Mouse (Mus musculus) liver, embryonic 12.5 days (tissue): Measurements from ENCODE around the gene Irf2bpl. TPM values are rescaled to one million over a fixed set of nuclear protein-coding genes. Genes with fewer than 3 reads are reported as not detected.

Experiments used
- ATAC-seq: fragments of 200-750 bp; cut with Nextera tagmentation; 2 replicates; pipeline ENCODE4 v1.8.0; 2017; ENCODE audit warnings: moderate number of reproducible peaks, mild to moderate bottlenecking, moderate library complexity
- H3K27ac ChIP-seq: fragments of 300-500 bp; sonication (generic); 2 replicates; pipeline ENCODE4 v1.5.1; 2016; ENCODE audit warnings: mild to moderate bottlenecking
- H3K27me3 ChIP-seq: fragments of 300-500 bp; sonication (generic); replicated peaks from 2 replicates; pipeline ENCODE4 v1.6.1; 2016; ENCODE audit warnings: mild to moderate bottlenecking, moderate library complexity
- H3K36me3 ChIP-seq: fragments of 300-500 bp; sonication (generic); 2 replicates; pipeline ENCODE4 v1.6.1; 2016; ENCODE audit warnings: mild to moderate bottlenecking, moderate library complexity
- H3K4me1 ChIP-seq: fragments of 300-500 bp; sonication (generic); 2 replicates; pipeline ENCODE4 v1.6.1; 2016
- H3K4me2 ChIP-seq: fragments of 300-500 bp; sonication (generic); 2 replicates; pipeline ENCODE4 v1.6.1; 2016; ENCODE audit warnings: mild to moderate bottlenecking, moderate library complexity
- H3K4me3 ChIP-seq: fragments of 300-500 bp; sonication (generic); 2 replicates; pipeline ENCODE4 v1.5.1; 2016; ENCODE audit warnings: mild to moderate bottlenecking, moderate library complexity
- H3K9ac ChIP-seq: fragments of 300-500 bp; sonication (generic); 2 replicates; pipeline ENCODE4 v1.6.1; 2016; ENCODE audit warnings: mild to moderate bottlenecking, moderate library complexity
- H3K9me3 ChIP-seq: fragments of 300-500 bp; sonication (generic); replicated peaks from 2 replicates; pipeline ENCODE4 v1.6.1; 2016; ENCODE audit warnings: mild to moderate bottlenecking, moderate library complexity
- WGBS: fragments of 180-500 bp; shearing (Covaris S2); methylation state at CpG from one replicate; pipeline ENCODE4 v1.1.7; 2016; ENCODE audit not compliant: insufficient replicate concordance; 5-methylcytosine and 5-hydroxymethylcytosine counted together
- polyA plus RNA-seq: library from polyadenylated mRNA; unstranded; fragments of >200 nt; fragmentation: Nextera tagmentation; extraction: Ambion mirVana; gene quantifications from 2 replicates; pipeline ENCODE4 v1.2.1, GENCODE M21; 2016

The Irf2bpl gene
- 6.7 and 7.7 TPM in 2 replicates for polyA plus RNA-seq

- ATAC-seq = peak; percentile 74
- no peaks in the 10 kb centered on the region for H3K9me3 ChIP-seq
- H3K27ac ChIP-seq = peak within 1 kb of the TSS; percentile 86
- H3K36me3 ChIP-seq = no peaks in the 10 kb centered on the region
- H3K4me3 ChIP-seq = peak within 1 kb of the TSS; percentile 61
- H3K27me3 ChIP-seq = peaks cover 96% of the 10 kb centered on the region
- peaks cover 62% of the 10 kb centered on the region for H3K4me1 ChIP-seq
- H3K9ac ChIP-seq = peak within 1 kb of the TSS; percentile 65
- WGBS = under 1% methylated on average over 80 of the region's 82 CpGs
- H3K4me2 ChIP-seq = peak within 1 kb of the TSS; percentile 74
These were observed at the start of gene Irf2bpl for GRCm38 (mm10) chr12:86884197-86885058. Gene Irf2bpl, minus strand, starts transcription at chr12:86884798.

DNA sequence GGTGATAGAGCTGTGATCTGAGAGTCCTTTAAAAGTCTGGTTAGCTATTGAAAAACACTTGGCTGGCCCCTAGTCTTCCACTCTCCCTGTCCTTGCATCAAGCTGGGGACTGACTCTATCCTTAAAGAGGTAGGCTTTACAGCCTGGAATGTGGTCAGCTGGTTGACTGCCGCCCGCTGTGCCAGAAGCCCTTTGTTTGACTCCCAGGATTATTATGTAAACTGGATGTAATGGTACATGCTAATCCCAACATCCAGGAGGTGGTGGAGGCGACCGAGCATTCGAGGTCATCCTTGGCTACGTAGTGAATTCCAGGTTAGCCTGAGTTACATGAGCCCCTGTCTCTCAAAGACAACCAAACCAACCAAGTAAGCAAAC, 48.0 kb upstream of the Irf2bpl start:
- WGBS = 49% methylated on average over 6 of the region's 6 CpGs
- H3K4me3 ChIP-seq = no peak overlapping the region
- H3K36me3 ChIP-seq = no peaks in the 10 kb centered on the region
- no peak overlapping the region for H3K27ac ChIP-seq
- no peak for ATAC-seq
- H3K4me1 ChIP-seq = no peaks in the 10 kb centered on the region
- H3K9ac ChIP-seq = no peak overlapping the region
- no peak overlapping the region for H3K4me2 ChIP-seq
- H3K9me3 ChIP-seq = peaks cover 10% of the 10 kb centered on the region
- H3K27me3 ChIP-seq = no peaks in the 10 kb centered on the region; the same call in 1 of the 2 replicates

DNA sequence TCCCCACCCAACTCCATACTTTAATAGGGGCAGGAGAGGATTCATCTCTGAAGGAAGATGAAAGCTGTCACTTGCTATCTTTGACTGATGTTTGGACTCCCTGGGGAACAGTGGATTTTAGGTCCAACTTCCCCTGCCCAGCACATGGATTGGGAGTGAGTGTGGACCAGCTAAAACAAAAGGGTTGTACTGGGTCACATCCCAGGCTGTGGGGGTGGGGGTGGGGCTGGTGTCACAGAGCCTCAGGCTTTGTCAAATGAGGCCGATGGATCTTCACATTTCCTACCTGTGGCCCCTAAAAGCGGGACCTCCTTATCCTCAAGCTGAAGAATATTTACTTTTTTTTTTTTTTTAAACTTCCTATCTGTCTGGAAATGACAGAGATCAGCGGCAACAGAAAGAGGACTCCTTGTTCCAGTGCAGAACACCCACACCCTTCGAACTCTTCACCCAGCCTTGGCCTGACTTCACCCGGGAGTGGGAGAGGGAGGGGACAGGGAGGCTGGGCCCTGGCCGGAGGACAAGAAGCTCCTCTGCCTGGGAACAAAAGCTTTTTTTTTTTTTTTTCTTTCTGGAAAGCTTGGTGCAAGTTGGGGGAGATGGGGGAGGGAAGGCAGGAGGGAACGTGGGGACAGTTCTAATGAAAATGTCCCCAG, 47.4 kb upstream of the Irf2bpl start:
- no peaks in the 10 kb centered on the region; the same call in 1 of the 2 replicates for H3K27me3 ChIP-seq
- WGBS = 29% methylated on average over 7 of the region's 7 CpGs
- no peak overlapping the region for H3K4me2 ChIP-seq
- H3K9me3 ChIP-seq = peaks cover 10% of the 10 kb centered on the region
- H3K27ac ChIP-seq = no peak overlapping the region
- H3K36me3 ChIP-seq = no peaks in the 10 kb centered on the region
- ATAC-seq = no peak
- no peaks in the 10 kb centered on the region for H3K4me1 ChIP-seq
- no peak overlapping the region for H3K4me3 ChIP-seq
- H3K9ac ChIP-seq = no peak overlapping the region

DNA sequence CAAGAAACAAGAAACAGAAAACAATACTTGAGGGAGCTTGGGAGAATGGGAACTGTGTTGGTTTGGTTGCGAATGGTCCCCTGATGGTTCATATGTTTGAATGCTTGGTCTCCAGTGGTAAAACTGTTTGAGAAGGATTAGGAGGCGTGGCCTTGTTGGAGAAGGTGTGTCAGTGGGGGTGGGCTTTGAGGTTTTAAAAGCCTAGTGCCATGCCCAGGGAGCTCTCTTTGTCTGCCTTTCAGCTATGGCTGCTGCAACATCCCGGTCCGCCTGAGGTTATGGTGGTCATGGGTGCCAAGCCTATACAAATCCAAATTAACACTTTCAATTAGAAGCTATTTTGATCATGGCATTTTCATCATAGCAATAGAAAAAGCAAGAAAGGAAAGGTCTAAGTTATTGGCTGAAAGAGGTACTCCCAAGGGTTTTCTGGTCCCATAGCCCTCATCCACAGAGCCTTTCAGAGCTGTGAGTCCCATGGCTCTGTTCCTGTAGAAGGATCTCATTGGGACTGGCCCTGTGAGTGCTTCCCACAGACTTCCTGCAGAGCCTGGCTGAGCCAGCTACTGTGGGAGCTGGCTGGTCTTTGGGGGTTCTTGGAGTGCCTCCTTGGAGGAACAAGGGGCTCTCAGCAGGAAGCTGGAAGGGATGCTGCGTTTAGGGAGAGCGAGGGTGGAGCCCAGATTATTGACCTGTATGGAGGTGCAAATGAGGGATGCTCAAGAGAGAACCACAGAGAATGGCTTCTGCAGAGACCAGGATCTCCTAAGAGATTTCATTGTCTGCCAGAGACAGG, 46.5 kb upstream of the Irf2bpl start:
- Histone ChIP-seq H3K9ac (no peak overlapping the region), H3K27ac (no peak overlapping the region), H3K27me3 (no peaks in the 10 kb centered on the region; the same call in 1 of the 2 replicates), H3K4me2 (no peak overlapping the region), H3K36me3 (no peaks in the 10 kb centered on the region), H3K4me1 (no peaks in the 10 kb centered on the region), H3K4me3 (no peak overlapping the region), H3K9me3 (peaks cover 10% of the 10 kb centered on the region)
- ATAC-seq = no peak
- WGBS = 61% methylated on average over 6 of the region's 6 CpGs

- WGBS = 5% methylated on average over 5 of the region's 5 CpGs
- Histone ChIP-seq H3K36me3 (no peaks in the 10 kb centered on the region), H3K9ac (no peak overlapping the region), H3K4me3 (no peak overlapping the region), H3K27me3 (no peaks in the 10 kb centered on the region), H3K4me1 (peaks cover 5% of the 10 kb centered on the region), H3K9me3 (peaks cover 10% of the 10 kb centered on the region), H3K27ac (no peak overlapping the region), H3K4me2 (no peak overlapping the region)
- peak; percentile 62; the same call in 1 of the 2 replicates for ATAC-seq
These were observed 39.2 kb upstream of the Irf2bpl start for GRCm38 (mm10) chr12:86923837-86924236.

DNA sequence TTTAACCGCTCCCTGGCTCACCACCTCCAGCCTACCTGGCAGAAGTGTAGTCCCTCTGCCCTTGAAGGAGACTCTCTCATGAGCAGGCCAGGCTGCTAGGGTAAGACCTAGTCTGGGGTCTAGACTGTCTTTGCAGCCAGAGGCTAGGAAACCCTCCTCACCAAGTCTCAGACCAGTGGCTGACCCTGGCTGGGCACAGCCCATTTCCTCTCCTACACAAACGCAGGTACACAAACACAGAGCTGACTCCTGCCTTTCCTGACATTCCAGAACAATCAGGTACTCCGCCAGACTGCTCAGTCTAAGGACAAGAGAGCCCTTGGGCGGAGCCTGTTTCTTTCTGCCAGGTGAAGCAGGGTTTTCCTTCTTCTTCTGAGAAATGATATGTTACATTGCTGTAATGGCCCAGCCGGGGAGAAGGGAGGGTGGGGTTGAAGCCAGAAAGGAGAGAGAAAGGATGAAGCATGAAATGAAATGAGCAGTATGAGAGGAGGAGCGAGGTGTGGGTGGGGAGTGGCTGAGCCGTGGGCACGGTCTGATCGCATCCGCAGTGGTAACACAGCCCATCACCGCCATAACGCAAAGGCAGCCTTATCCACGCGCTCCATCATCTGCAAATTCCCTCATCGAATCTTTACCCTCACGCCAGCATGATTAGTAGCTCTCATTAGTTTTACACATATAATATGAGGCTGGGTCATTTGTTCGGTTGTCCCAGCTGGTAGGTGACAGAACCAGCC, 34.6 kb upstream of the Irf2bpl start:
- Histone ChIP-seq H3K9me3 (no peaks in the 10 kb centered on the region), H3K4me3 (no peak overlapping the region), H3K36me3 (no peaks in the 10 kb centered on the region), H3K9ac (no peak overlapping the region), H3K27ac (no peak overlapping the region), H3K27me3 (no peaks in the 10 kb centered on the region), H3K4me1 (peaks cover 33% of the 10 kb centered on the region), H3K4me2 (no peak overlapping the region)
- WGBS = 72% methylated on average over 16 of the region's 17 CpGs
- ATAC-seq = no peak

- ATAC-seq = peak; percentile 43; the same call in 1 of the 2 replicates
- Histone ChIP-seq H3K4me3 (no peak overlapping the region), H3K36me3 (no peaks in the 10 kb centered on the region), H3K4me1 (peaks cover 40% of the 10 kb centered on the region), H3K9me3 (no peaks in the 10 kb centered on the region), H3K9ac (no peak overlapping the region; the same call in 1 of the 2 replicates), H3K27ac (no peak overlapping the region), H3K27me3 (0 out of 2 replicates have a peak, but pooled peaks cover 3% of the 10 kb centered on the region), H3K4me2 (peak overlapping the region; percentile 27; the same call in 1 of the 2 replicates)
- WGBS = 28% methylated on average over 11 of the region's 11 CpGs
These were observed 33.9 kb upstream of the Irf2bpl start for GRCm38 (mm10) chr12:86918361-86918967.

- Histone ChIP-seq H3K9me3 (no peaks in the 10 kb centered on the region), H3K4me1 (peaks cover 52% of the 10 kb centered on the region), H3K36me3 (no peaks in the 10 kb centered on the region), H3K4me2 (no peak overlapping the region), H3K27me3 (peaks cover 5% of the 10 kb centered on the region; the same call in 1 of the 2 replicates), H3K4me3 (no peak overlapping the region), H3K9ac (no peak overlapping the region), H3K27ac (no peak overlapping the region)
- 63% methylated on average over 7 of the region's 7 CpGs for WGBS
- ATAC-seq = no peak
These were observed 32.4 kb upstream of the Irf2bpl start for GRCm38 (mm10) chr12:86916796-86917573.

DNA sequence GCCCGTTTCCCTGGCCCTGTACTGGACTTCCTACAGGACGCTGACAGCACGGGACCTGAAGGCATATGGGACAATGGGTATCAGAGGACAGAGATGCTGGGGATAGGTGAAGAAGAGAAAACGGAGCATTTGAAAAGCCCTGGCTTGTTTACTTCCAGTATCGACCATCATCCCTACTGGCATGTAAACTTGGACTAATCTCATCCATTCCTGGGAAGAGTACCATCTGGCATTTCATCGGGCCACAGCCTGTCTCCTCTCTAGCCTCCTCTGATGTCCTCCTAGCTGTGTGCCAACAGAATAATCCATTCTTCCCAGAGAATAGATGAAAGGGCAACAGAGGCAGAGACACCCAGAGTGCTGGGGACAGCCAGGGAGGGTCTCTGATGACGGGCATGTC, 31.0 kb upstream of the Irf2bpl start:
- WGBS = 70% methylated on average over 7 of the region's 7 CpGs

DNA sequence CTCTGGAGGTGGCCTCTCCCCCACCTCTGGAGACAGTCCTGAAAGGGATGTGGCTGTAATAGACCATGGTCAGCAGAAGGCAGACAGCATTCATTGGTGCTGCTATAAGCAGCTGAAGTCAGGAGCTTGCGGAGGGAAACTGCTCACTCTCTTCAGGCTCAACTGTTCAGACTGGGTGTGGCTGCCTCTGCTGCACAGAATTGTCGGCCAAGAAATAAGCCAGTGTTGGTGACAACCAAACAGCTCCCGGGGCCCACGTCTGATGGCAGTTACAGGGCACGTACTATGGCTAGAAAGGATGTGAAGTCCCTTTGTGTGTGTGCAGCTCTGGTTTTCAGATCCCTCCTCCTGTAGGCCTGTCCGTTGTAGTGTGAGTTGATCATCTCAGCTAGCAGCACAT, 30.2 kb upstream of the Irf2bpl start:
- Histone ChIP-seq H3K27me3 (peaks cover 13% of the 10 kb centered on the region; the same call in 1 of the 2 replicates), H3K4me3 (no peak overlapping the region), H3K9me3 (no peaks in the 10 kb centered on the region), H3K27ac (peak overlapping the region; percentile 62), H3K9ac (no peak overlapping the region), H3K4me2 (peak overlapping the region; percentile 36), H3K4me1 (peaks cover 61% of the 10 kb centered on the region), H3K36me3 (no peaks in the 10 kb centered on the region)
- 23% methylated on average over 6 of the region's 6 CpGs for WGBS
- ATAC-seq = peak; percentile 50; the same call in 1 of the 2 replicates

More for the DNA sequence above, 31.0 kb upstream of the Irf2bpl start:
- Histone ChIP-seq H3K9ac (no peak overlapping the region), H3K27ac (0 out of 2 replicates have a peak overlapping the region, but pooled peaks have one; percentile 37), H3K36me3 (no peaks in the 10 kb centered on the region), H3K4me3 (no peak overlapping the region), H3K4me1 (peaks cover 61% of the 10 kb centered on the region), H3K9me3 (no peaks in the 10 kb centered on the region), H3K4me2 (no peak overlapping the region), H3K27me3 (peaks cover 13% of the 10 kb centered on the region; the same call in 1 of the 2 replicates)
- ATAC-seq = no peak
